Mouse (Mus musculus): Measurements from ENCODE around the gene Gm13762. TPM values are rescaled to one million over a fixed set of nuclear protein-coding genes. Genes with fewer than 3 reads are reported as not detected.
"Not testable (repeated sequence)": the region's sequence is repeated elsewhere in the genome, so short reads cannot be mapped to it uniquely, and the experiment has no call there.

Gene Gm13762
- polyA plus RNA-seq (2017; shearing (Covaris generic)): not detected

DNA sequence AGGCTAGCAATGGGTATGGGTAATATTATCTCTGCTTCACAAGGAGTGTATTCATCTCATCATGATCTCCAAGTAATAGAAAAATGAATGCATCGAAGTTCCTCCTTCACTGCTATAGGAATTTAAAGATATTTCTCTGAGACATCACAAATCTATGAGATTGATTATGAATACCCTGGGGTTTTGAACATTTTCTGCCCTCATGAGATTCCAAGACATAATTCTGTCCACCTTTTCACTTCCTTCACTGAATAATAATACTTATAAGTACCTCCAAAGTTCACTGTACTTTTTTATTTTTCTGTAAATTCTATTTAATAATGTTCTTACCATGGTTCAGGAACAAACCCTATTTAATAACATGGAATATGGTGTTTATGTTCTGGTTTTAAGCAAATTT lies at the start of gene Gm13762:
Gm13762 (minus strand) TSS at position 101 of the 400 bp plus-strand sequence.
- no peak for ATAC-seq

- not testable (repeated sequence) for ATAC-seq
These were observed 41.4 kb upstream of the Gm13762 start for GRCm38 (mm10) chr2:89021436-89021835.

DNA sequence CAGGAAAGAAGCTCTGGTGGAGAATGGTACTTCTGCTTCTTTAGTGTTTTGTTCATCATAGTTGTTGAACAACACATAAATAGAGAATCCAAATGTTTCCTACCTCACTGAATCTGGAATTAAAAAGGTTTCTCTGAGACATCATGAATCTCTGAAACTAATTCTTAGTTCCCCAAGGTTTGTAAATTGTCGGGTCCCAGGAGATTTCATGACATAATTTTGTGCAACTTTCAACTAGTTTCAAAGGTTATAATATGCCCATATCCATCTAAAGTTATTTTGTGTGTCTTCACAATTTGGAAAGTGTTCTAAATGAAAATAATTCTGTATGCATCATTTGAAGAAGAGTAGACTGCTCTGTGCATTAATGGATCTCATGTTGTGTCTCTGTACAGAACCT lies 38.2 kb upstream of the Gm13762 start, which contains the start of gene Olfr1216:
Olfr1216 (minus strand) TSS at position 101 of the 400 bp plus-strand sequence.
- no peak for ATAC-seq

DNA sequence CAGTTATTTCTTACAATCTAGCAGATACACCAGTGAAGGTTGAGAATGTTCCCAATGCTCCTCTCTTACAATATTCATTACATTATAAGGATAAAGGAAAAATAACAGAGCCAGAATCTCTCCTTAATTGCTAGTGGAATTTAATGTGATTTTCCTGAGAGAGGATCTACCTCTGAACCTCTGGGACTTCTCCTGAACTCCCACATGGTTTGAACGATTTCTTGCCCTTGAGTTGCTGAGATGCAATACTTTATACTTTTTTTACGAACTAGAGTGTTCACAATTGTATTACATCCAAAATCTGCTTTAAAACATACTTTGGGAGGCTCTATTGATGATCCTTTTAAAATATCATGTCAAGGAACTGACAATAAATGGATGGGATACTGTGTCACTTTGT lies 26.8 kb upstream of the Gm13762 start, which contains the start of gene Olfr1215:
Olfr1215 (minus strand) TSS at position 101 of the 400 bp plus-strand sequence.
- no peak for ATAC-seq

GRCm38 (mm10) chr2:88992553-88992952 lies 12.5 kb upstream of the Gm13762 start, which contains the start of gene Olfr1214:
Olfr1214 (minus strand) TSS chr2:88992653.
- ATAC-seq: no peak

DNA sequence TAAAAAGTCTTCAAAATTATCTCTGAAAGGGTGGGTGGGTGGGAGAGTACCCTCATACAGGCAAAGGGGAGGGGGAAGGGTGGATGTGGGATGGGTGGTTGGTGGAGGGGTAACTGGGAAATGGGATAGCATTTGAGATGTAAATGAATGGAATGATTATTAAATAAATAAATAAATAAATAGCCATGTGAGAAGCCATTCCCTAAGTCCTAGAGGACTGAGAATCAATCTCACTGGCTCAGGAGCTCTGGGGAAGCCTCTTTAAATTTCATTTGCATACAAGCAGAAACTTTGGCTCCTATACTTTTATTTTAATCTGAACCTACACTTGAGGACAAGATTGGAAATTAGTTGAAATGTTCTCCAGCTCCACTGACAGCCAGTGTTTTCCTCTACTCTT lies 26.4 kb downstream of the Gm13762 start, which contains the start of gene Olfr1212:
Olfr1212 (plus strand) TSS at position 301 of the 400 bp plus-strand sequence.
- no peak for ATAC-seq

GRCm38 (mm10) chr2:88938011-88938410 lies 42.1 kb downstream of the Gm13762 start, which contains the start of gene Olfr1211:
Olfr1211 (minus strand) TSS chr2:88938111.
- no peak for ATAC-seq

Other genes with a start within 250 kb of the Gm13762 start
- gene Olfr1197, start 247.9 kb downstream of the Gm13762 start, polyA plus RNA-seq (2017; shearing (Covaris generic)): not detected
- gene Olfr1198, start 228.9 kb downstream of the Gm13762 start, polyA plus RNA-seq (2017; shearing (Covaris generic)): not detected
- not detected for gene Olfr1199, start 219.8 kb downstream of the Gm13762 start, polyA plus RNA-seq (2017; shearing (Covaris generic))
- gene Olfr1200, start 209.8 kb downstream of the Gm13762 start, polyA plus RNA-seq (2017; shearing (Covaris generic)): not detected
- not detected for gene Olfr1201, start 187.2 kb downstream of the Gm13762 start, polyA plus RNA-seq (2017; shearing (Covaris generic))
- gene Olfr1202, start 165.8 kb downstream of the Gm13762 start, polyA plus RNA-seq (2017; shearing (Covaris generic)): not detected
- gene Olfr1205, start 150.5 kb downstream of the Gm13762 start, polyA plus RNA-seq (2017; shearing (Covaris generic)): not detected
- gene Olfr1204, start 131.0 kb downstream of the Gm13762 start, polyA plus RNA-seq (2017; shearing (Covaris generic)): not detected
- gene Olfr1206, start 117.0 kb downstream of the Gm13762 start, polyA plus RNA-seq (2017; shearing (Covaris generic)): under 1 TPM in 1 of 3 experiments, not detected in 2; 0.62 TPM
- not detected for gene Olfr1208, start 78.0 kb downstream of the Gm13762 start, polyA plus RNA-seq (2017; shearing (Covaris generic))
- gene Olfr1209, start 65.1 kb downstream of the Gm13762 start, polyA plus RNA-seq (2017; shearing (Covaris generic)): not detected
- not detected for gene Olfr1211, start 42.2 kb downstream of the Gm13762 start, polyA plus RNA-seq (2017; shearing (Covaris generic))
- not detected for gene Olfr1212, start 26.3 kb downstream of the Gm13762 start, polyA plus RNA-seq (2017; shearing (Covaris generic))
- gene Olfr1214, start 12.4 kb upstream of the Gm13762 start, polyA plus RNA-seq (2017; shearing (Covaris generic)): not detected
- not detected for gene Olfr1215, start 26.7 kb upstream of the Gm13762 start, polyA plus RNA-seq (2017; shearing (Covaris generic))
- not detected for gene Olfr1216, start 38.1 kb upstream of the Gm13762 start, polyA plus RNA-seq (2017; shearing (Covaris generic))
- gene Olfr1217, start 51.8 kb upstream of the Gm13762 start, polyA plus RNA-seq (2017; shearing (Covaris generic)): not detected
- gene Olfr1218, start 80.9 kb upstream of the Gm13762 start, polyA plus RNA-seq (2017; shearing (Covaris generic)): not detected
- not detected for gene Olfr1219, start 103.2 kb upstream of the Gm13762 start, polyA plus RNA-seq (2017; shearing (Covaris generic))
- gene Olfr1220, start 126.6 kb upstream of the Gm13762 start, polyA plus RNA-seq (2017; shearing (Covaris generic)): not detected
- gene Olfr1221, start 137.0 kb upstream of the Gm13762 start, polyA plus RNA-seq (2017; shearing (Covaris generic)): not detected
- gene Olfr1222, start 152.8 kb upstream of the Gm13762 start, polyA plus RNA-seq (2017; shearing (Covaris generic)): not detected
- not detected for gene Olfr1223, start 171.3 kb upstream of the Gm13762 start, polyA plus RNA-seq (2017; shearing (Covaris generic))
- gene Olfr1224-ps1, start 183.8 kb upstream of the Gm13762 start, polyA plus RNA-seq (2017; shearing (Covaris generic)): not detected
- under 1 TPM in 1 of 3 experiments, not detected in 2; 0.13 TPM for gene Olfr1225, start 194.4 kb upstream of the Gm13762 start, polyA plus RNA-seq (2017; shearing (Covaris generic))
- not detected for gene Olfr1226, start 219.8 kb upstream of the Gm13762 start, polyA plus RNA-seq (2017; shearing (Covaris generic))